Mouse (Mus musculus) neural tube, embryonic 13.5 days (tissue): ENCODE results near the gene Dtx1. TPM values are rescaled to one million over a fixed set of nuclear protein-coding genes. Genes with fewer than 3 reads are reported as not detected.

Experiments
- ATAC-seq: fragments of 200-750 bp; cut with Nextera tagmentation; 2 replicates; pipeline ENCODE4 v1.8.0; 2017; ENCODE audit warnings: low read depth, mild to moderate bottlenecking, moderate TSS enrichment, moderate library complexity
- H3K27ac ChIP-seq: fragments of 300-500 bp; sonication (generic); replicated peaks from 2 replicates; pipeline ENCODE4 v1.5.1; 2015; ENCODE audit warnings: moderate library complexity, mild to moderate bottlenecking, inconsistent platforms
- H3K27me3 ChIP-seq: fragments of 300-500 bp; sonication (generic); 2 replicates; pipeline ENCODE4 v1.6.1; 2015; ENCODE audit warnings: mild to moderate bottlenecking, inconsistent platforms
- H3K36me3 ChIP-seq: fragments of 300-500 bp; sonication (generic); 2 replicates; pipeline ENCODE4 v1.6.1; 2015; ENCODE audit warnings: mild to moderate bottlenecking, inconsistent platforms
- H3K4me1 ChIP-seq: fragments of 300-500 bp; sonication (generic); replicated peaks from 2 replicates; pipeline ENCODE4 v1.6.1; 2015; ENCODE audit warnings: inconsistent platforms
- H3K4me2 ChIP-seq: fragments of 300-500 bp; sonication (generic); 2 replicates; pipeline ENCODE4 v1.6.1; 2015; ENCODE audit warnings: inconsistent platforms, mild to moderate bottlenecking, moderate library complexity
- H3K4me3 ChIP-seq: fragments of 300-500 bp; sonication (generic); 2 replicates; pipeline ENCODE4 v1.5.1; 2015; ENCODE audit warnings: mild to moderate bottlenecking, inconsistent platforms
- H3K9ac ChIP-seq: fragments of 300-500 bp; sonication (generic); 2 replicates; pipeline ENCODE4 v1.6.1; 2015; ENCODE audit warnings: moderate library complexity, mild to moderate bottlenecking, inconsistent platforms
- H3K9me3 ChIP-seq: fragments of 300-500 bp; sonication (generic); 2 replicates; pipeline ENCODE4 v1.6.1; 2016; ENCODE audit warnings: inconsistent platforms
- WGBS: fragments of 180-500 bp; shearing (Covaris S2); methylation state at CpG from one replicate; pipeline ENCODE4 v1.1.7; 2015; 5-methylcytosine and 5-hydroxymethylcytosine counted together
- polyA plus RNA-seq: library from polyadenylated mRNA; unstranded; fragments of >200 nt; fragmentation: Nextera tagmentation; extraction: Ambion mirVana; gene quantifications from 2 replicates; pipeline ENCODE4 v1.2.1, GENCODE M21; 2015

Dtx1 gene
- polyA plus RNA-seq, 1 experiment from 2014 or later: 37.3 TPM

DNA sequence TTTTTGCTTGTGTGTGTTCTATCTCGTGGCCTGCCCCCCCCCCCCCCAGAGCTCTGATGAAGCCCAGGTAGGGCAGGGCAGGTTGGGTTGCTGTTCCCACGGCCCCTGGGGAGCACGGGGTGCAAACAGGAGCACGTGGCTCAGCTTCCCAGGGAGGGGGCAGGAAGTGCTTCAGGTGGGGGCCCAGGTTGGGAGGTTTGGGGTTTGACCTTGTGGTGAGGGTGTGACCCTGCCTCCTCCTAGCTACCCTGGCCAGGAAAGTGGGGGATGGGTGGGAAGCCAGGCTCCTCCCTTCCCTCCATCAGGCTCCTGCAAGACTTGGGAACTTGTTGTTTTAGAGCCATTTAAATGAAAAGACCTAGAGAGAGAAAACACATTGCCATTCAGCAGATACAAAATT, 23.3 kb downstream of the Dtx1 start:
- ATAC-seq: no peak

DNA sequence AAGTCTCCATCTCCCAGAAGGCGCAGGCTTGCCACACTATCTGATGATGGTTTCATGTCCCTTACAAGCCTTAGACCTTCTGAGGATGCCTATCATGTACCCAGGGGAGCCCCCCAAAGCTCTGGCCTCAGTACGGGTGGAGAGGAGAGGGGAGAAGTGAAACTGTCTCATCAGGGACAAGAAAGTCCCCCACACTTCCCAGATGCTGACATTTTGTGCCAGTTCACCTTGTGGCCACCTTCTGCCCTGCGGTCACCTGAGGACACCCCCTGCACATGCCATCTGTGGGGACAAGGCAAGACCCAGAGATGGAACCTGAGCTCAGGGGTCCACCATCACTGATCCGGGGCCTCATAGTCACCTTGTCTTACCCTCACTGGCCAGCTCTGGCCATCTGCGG, 23.8 kb downstream of the Dtx1 start:
- Histone ChIP-seq H3K27ac (no peak overlapping the region), H3K4me2 (no peak overlapping the region), H3K4me1 (no peaks in the 10 kb centered on the region; the same call in 1 of the 2 replicates), H3K36me3 (peaks cover 62% of the 10 kb centered on the region), H3K4me3 (no peak overlapping the region), H3K9ac (no peak overlapping the region), H3K9me3 (no peaks in the 10 kb centered on the region), H3K27me3 (peaks cover 74% of the 10 kb centered on the region)
- WGBS: 90% methylated on average over 5 of the region's 5 CpGs
- ATAC-seq: no peak

More for the DNA sequence above, 23.3 kb downstream of the Dtx1 start:
- Histone ChIP-seq H3K27me3 (peaks cover 74% of the 10 kb centered on the region), H3K9me3 (no peaks in the 10 kb centered on the region), H3K4me1 (no peaks in the 10 kb centered on the region), H3K9ac (no peak overlapping the region), H3K36me3 (peaks cover 62% of the 10 kb centered on the region), H3K4me3 (no peak overlapping the region), H3K27ac (no peak overlapping the region), H3K4me2 (no peak overlapping the region)
- WGBS: 43% methylated on average over 4 of the region's 4 CpGs

DNA sequence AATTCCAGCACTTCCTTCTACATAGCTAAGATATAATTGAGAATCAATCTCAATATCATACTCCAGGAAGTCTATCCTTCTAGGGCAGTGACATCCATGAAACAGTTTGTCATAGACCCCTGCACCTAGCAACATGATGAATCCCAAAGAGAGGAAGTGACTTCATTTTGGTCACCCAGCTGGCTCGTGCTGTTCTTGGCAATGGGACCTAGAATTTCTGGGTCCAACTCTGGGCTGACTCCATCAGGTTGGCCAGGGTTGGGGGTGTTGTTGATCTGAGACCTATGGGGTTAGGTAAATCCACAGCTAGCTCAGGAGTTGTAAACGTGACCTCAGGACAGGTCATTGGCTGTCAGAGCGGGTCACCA, 24.3 kb downstream of the Dtx1 start:
- Histone ChIP-seq H3K9me3 (no peaks in the 10 kb centered on the region), H3K9ac (no peak overlapping the region), H3K27me3 (peaks cover 74% of the 10 kb centered on the region), H3K27ac (no peak overlapping the region), H3K4me3 (no peak overlapping the region), H3K36me3 (peaks cover 62% of the 10 kb centered on the region), H3K4me2 (no peak overlapping the region), H3K4me1 (no peaks in the 10 kb centered on the region; the same call in 1 of the 2 replicates)
- WGBS: 84% methylated on average over 3 of the region's 3 CpGs
- ATAC-seq: no peak

DNA sequence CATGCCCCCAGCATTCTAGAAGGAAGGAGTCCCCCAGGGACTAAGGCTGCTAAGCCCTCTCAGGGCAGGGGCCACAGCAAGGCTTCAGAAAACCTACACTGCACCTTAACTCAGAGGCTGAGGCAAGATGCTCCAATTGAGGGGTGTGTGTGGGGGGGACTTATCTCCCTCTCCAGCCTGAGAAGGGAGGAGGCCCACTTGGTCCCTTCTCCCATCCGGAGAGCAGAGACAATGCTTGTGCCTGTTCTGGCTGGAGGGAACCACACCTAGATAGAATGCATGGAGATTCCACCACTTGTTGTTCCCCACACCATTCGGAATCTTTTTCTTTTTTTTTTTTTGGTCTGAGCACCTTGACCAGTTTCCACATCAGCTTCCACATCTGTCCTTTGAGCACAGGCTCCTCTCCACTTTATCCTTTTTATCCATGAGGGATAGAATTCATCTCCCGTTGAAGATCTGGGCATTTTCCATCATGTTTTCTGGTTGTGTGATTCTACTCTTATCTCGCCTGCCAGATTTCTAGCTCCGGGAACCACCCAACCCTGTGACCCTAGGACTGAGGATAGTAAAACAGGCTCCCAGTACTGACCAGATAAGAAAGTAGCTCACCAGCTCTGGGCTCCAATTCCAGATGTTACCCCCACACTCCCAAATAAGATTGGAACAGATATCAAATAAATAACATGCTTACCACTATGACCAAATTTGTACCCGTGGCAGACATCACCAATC, 24.8 kb downstream of the Dtx1 start:
- Histone ChIP-seq H3K9ac (no peak overlapping the region), H3K9me3 (no peaks in the 10 kb centered on the region), H3K4me3 (no peak overlapping the region), H3K27me3 (peaks cover 74% of the 10 kb centered on the region), H3K27ac (no peak overlapping the region), H3K36me3 (peaks cover 62% of the 10 kb centered on the region), H3K4me2 (no peak overlapping the region), H3K4me1 (no peaks in the 10 kb centered on the region; the same call in 1 of the 2 replicates)
- ATAC-seq: no peak
- 84% methylated on average over 6 of the region's 6 CpGs for WGBS

DNA sequence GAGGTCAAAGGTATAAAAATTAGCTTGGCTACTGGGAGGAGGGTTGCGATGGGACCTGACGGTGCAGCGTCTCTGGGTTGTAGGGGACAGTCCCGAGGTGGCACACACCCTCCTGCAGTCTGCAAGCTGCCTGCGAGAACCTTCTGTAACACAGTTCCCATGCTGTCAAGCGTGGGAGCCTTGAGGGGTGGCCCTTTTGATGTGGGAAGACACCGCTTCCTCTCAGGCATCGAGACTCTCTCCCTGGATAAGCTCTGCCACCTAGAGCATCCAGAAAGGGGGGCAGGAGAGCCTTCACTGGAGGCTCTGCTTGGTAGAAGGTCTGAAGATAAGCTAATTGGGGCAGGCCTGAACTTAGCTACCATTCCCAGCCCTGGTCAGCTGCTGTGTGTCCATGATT, 26.0 kb downstream of the Dtx1 start:
- Histone ChIP-seq H3K36me3 (peaks cover 62% of the 10 kb centered on the region), H3K9me3 (no peaks in the 10 kb centered on the region), H3K27ac (no peak overlapping the region), H3K27me3 (peaks cover 66% of the 10 kb centered on the region), H3K4me3 (no peak overlapping the region), H3K4me2 (no peak overlapping the region), H3K9ac (no peak overlapping the region), H3K4me1 (peaks cover 5% of the 10 kb centered on the region)
- no peak for ATAC-seq
- WGBS: 83% methylated on average over 8 of the region's 8 CpGs

DNA sequence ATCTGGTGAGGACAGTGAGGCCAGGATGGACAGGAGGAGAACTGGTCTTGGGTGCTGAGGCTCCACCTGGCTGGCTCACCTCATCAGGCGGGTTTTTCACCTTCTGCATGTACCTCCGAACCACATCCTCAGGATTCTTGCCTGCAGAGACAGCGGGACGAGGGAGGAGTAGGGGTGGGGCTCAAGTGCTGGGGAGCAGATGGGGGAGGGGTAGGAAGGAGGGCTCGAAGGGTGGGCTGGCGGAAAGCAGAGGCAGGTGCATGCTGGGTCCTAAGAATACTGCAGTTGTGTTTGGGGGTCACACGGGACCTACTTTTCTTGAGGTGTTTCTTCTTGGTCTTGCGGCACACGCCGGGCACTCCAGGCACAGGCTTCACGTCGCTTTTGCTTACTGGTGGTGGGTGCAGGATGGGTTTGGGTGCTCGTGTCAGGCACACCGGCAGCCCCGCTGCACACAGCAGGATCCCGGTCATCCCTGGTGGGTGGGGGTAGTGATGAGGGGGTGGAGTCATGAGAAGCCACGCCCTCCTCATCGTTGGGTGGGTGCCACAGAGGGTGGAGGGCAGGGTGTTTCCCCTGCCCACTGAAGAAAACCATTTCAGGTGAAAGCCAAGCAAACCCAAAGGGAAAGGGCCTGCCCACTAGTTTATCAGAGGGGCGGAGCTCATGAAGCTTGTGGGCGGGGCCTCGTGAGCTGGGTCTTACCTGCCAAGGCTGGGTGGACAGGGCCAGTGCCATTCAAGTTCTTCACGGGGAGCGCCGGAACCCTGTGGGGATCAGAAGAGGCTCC, 28.6 kb downstream of the Dtx1 start:
- Histone ChIP-seq H3K4me3 (no peak overlapping the region), H3K9ac (no peak overlapping the region), H3K4me1 (peaks cover 17% of the 10 kb centered on the region), H3K36me3 (peaks cover 53% of the 10 kb centered on the region), H3K9me3 (no peaks in the 10 kb centered on the region), H3K4me2 (no peak overlapping the region), H3K27me3 (peaks cover 64% of the 10 kb centered on the region), H3K27ac (no peak overlapping the region)
- WGBS: 6% methylated on average over 24 of the region's 24 CpGs
- ATAC-seq: no peak

DNA sequence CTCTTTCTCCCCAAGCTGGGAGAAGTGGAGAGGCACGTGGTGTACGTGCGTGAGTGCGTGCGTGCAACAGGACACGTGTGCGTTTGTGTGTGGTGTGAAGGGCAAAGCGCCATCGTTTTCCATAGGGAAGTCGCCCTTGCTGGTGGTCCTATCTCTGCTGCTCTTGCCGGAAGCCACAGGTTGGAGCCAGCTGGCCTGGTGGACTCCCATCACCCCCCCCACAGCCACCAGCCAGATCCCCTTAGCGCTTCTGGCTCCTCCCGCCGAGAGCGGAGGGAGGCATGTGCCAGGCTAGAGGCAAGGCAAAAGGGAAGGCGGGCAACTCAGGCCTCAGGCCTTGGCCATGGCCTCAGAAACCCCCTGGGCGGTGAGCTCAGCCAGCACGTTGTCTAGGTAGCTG, 30.8 kb downstream of the Dtx1 start:
- Histone ChIP-seq H3K27me3 (peaks cover 45% of the 10 kb centered on the region), H3K9me3 (no peaks in the 10 kb centered on the region), H3K4me3 (no peak overlapping the region), H3K36me3 (peaks cover 38% of the 10 kb centered on the region), H3K27ac (peak overlapping the region; percentile 92; the same call in 1 of the 2 replicates), H3K9ac (no peak overlapping the region), H3K4me1 (peaks cover 17% of the 10 kb centered on the region), H3K4me2 (no peak overlapping the region; the same call in 1 of the 2 replicates)
- WGBS: 88% methylated on average over 18 of the region's 18 CpGs
- ATAC-seq: no peak

DNA sequence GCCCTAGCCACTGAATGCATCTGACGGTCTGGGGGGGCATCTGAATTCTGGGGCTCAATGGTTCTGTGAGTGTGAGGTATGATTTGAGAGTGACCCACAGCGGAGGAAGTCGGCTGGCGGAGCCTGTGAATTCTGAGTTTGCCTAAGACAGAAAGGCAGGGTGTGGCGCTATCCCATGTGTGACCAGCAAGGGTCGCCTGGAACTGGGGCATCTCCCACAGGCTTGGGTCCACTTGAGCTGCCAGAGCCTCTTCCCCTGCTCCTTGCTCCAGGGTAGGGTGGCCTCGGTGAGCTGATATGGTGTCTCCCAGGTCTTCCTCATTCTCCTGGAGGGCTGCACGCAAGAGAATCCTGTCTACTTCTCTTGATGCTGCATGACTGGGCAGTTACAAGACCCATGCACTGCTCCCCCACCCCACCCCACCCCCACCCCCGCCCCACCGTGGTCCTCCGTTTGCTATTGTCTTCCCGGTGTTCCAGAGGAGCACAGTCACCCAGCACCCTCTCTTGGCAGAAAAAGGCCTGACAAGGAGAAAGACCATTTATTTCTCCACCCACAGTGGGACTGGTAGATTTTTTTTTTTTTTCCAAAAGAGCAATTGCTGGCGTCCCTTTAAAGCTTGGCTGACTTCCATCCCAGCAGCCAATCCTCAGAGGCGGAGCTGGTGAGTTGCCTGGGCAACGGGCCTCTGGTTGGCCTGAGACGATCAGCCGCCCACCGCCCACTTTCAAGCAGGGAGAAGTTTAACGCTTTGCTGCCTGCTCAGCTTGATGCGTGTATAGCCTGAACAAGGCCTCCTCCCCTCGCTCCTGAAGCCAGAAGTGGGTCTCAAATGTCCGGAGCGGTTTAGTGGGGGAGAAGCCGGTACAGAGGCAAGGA, 31.8 kb downstream of the Dtx1 start:
- WGBS: under 1% methylated on average over 24 of the region's 24 CpGs

DNA sequence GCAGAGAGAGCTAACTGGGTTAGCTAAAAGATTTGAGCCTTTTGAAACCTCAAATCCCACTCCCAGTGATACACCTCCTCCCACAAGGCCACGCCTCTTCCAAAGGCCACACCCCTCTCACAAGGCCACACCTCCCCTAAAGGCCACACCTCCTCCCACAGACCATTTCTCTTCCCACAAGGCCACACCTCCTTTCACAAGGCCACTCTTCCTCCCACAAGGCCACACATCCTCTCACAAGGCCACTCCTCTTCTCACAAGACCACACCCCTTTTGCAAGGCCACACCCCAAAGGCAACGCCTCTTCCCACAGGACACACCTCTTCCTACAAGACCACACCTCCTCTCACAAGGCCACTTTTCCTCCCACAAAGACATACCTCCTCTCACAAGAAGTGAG, 34.2 kb downstream of the Dtx1 start:
- H3K4me2 ChIP-seq: no peak overlapping the region
- H3K4me1 ChIP-seq: peaks cover 24% of the 10 kb centered on the region
- no peak for ATAC-seq
- H3K36me3 ChIP-seq: peaks cover 16% of the 10 kb centered on the region
- no peak overlapping the region for H3K9ac ChIP-seq
- peaks cover 14% of the 10 kb centered on the region for H3K27me3 ChIP-seq
- H3K9me3 ChIP-seq: no peaks in the 10 kb centered on the region
- H3K4me3 ChIP-seq: no peak overlapping the region
- no peak overlapping the region for H3K27ac ChIP-seq
- WGBS: 27% methylated on average over 2 of the region's 2 CpGs

More for the DNA sequence above, 31.8 kb downstream of the Dtx1 start:
- peak overlapping the region; percentile 28 for H3K4me3 ChIP-seq
- H3K27me3 ChIP-seq: peaks cover 38% of the 10 kb centered on the region
- H3K9me3 ChIP-seq: no peaks in the 10 kb centered on the region
- H3K27ac ChIP-seq: peak overlapping the region; percentile 92
- ATAC-seq: peak; percentile 91
- peak overlapping the region; percentile 56 for H3K4me2 ChIP-seq
- peaks cover 17% of the 10 kb centered on the region for H3K4me1 ChIP-seq
- peaks cover 32% of the 10 kb centered on the region for H3K36me3 ChIP-seq
- H3K9ac ChIP-seq: peak overlapping the region; percentile 67

DNA sequence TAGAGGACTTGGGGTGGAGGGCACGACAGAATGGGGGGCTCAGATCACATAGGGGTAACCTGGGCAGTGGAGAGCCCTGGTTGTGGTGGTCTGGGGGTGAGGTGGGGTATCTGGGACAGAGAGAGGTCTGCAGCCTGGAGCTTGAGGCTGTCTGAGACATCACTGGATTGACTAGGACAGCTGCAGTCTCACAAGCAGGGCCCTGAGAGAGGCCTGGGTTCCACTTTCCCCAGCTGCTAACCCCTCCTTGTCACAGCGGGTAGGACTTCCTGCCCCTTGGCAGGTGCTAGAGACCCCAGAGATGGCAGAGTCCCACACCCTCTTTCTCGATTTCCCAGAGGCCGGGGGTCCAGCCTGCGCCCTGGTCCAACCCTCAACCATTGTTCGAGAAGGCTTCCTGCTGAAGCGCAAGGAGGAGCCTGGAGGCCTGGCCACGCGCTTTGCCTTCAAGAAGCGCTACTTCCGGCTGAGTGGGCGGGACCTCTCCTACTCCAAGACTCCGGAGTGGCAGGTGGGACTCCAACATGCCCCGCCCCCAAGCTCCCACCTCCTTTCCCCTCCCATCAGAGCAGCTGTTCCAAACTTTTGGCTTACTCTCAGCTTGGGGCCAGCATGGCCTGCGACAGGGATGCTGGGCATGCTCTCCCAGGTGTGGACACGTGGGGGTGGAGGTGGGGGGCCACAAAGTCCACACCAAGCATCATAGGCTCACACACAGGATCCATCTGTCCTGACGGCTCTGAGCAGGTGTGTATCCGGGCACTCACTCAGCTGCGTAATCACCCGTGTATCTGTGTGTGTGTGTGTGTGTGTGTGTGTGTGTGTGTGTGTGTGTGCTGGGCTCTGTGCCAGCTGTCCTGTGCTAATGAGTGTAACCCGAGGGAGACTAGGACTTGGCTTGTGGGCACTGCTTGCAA, 37.2 kb downstream of the Dtx1 start:
- no peaks in the 10 kb centered on the region for H3K9me3 ChIP-seq
- peaks cover 9% of the 10 kb centered on the region for H3K4me1 ChIP-seq
- H3K4me2 ChIP-seq: no peak overlapping the region
- no peak overlapping the region for H3K4me3 ChIP-seq
- ATAC-seq: 0 out of 2 replicates have a peak, but pooled peaks have one; percentile 14
- no peak overlapping the region for H3K27ac ChIP-seq
- H3K36me3 ChIP-seq: no peaks in the 10 kb centered on the region
- H3K9ac ChIP-seq: no peak overlapping the region
- peaks cover 3% of the 10 kb centered on the region; the same call in 1 of the 2 replicates for H3K27me3 ChIP-seq
- WGBS: 31% methylated on average over 21 of the region's 21 CpGs

DNA sequence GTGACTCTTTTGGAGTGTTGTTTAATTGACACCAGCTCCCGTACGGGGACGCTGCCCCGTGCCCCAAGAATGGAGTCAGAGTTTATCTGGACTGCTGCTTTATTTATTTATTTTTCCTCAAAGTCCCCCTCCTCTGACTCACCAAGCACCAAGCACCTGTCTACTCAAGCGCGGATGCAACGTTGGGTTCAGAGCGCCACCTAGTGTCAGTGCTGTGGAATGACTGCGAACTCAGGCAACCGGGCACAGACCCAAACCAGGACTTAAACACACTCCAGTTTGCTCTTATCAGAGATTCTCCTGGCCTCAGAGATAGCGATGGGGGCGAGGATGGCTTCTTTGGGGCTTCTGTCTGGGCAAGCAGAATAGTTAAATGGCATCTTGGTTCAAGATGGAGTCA, 38.1 kb downstream of the Dtx1 start:
- Histone ChIP-seq H3K4me2 (no peak overlapping the region), H3K9me3 (no peaks in the 10 kb centered on the region), H3K36me3 (no peaks in the 10 kb centered on the region), H3K27ac (no peak overlapping the region), H3K27me3 (peaks cover 3% of the 10 kb centered on the region; the same call in 1 of the 2 replicates), H3K4me3 (no peak overlapping the region), H3K4me1 (peaks cover 6% of the 10 kb centered on the region; the same call in 1 of the 2 replicates), H3K9ac (no peak overlapping the region)
- ATAC-seq: no peak
- 14% methylated on average over 12 of the region's 12 CpGs for WGBS
